Comparison of ENCODE assay signal across 8 mouse cellular contexts in genomic region chr15:85840983-85841382, GRCm38 (mm10). TPM values are rescaled to one million over a fixed set of nuclear protein-coding genes. Genes with fewer than 3 reads are reported as not detected.
A peak's percentile ranks its signal among the peaks of the same experiment; 100 is the strongest.
DNase-seq lines count a peak whose midpoint lies in the region; ATAC-seq and TF ChIP-seq lines count a peak whose summit lies in the region.

No protein-coding gene starts in this region.

- no peaks in the 10 kb centered on the region for H3K4me1 ChIP-seq in heart, embryonic 11.5 days (ENCODE audit: control insufficient read depth, insufficient read depth, low read length)
- H3K4me1 ChIP-seq in spleen, adult 2 months (ENCODE audit: control insufficient read depth, insufficient read depth, insufficient read length), result no peaks in the 10 kb centered on the region
- no peaks in the 10 kb centered on the region for H3K4me1 ChIP-seq in intestine, postnatal 0 days (replicated peaks; ENCODE audit: control insufficient read depth, insufficient read depth, low read length)

- DNase-seq in heart, postnatal 36 days, result peak; percentile 25 to 28
- no peak for DNase-seq in spleen, adult 2 months (ENCODE audit: low read depth in 1 of 2, low spot score in 2 of 2)
- DNase-seq in spleen, adult 12 weeks (ENCODE audit: low spot score), result no peak
- peak; percentile 49 for DNase-seq in thymus, postnatal 25 days
- DNase-seq in urinary bladder, postnatal 36 days (ENCODE audit: low spot score in 2 of 2), result no peak
- no peak for DNase-seq in gastrocnemius, postnatal 25 days

- no peak overlapping the region for H3K4me2 ChIP-seq in heart, embryonic 11.5 days
- no peak overlapping the region for H3K4me2 ChIP-seq in intestine, postnatal 0 days (replicated peaks; ENCODE audit: low read depth)

- no peak overlapping the region for H3K9ac ChIP-seq in heart, embryonic 11.5 days (ENCODE audit: low read depth, low read length)
- H3K9ac ChIP-seq in intestine, postnatal 0 days (ENCODE audit: low read depth, low read length), result no peak overlapping the region; the same call in 1 of the 2 replicates

- no peaks in the 10 kb centered on the region for H3K36me3 ChIP-seq in heart, embryonic 11.5 days (ENCODE audit: control insufficient read depth, insufficient read depth, low read length)
- peaks cover under 1% of the 10 kb centered on the region for H3K36me3 ChIP-seq in spleen, adult 2 months (ENCODE audit: control insufficient read depth, insufficient read depth, low read length)
- peaks cover 16% of the 10 kb centered on the region; the same call in 1 of the 2 replicates for H3K36me3 ChIP-seq in intestine, postnatal 0 days (ENCODE audit: control insufficient read depth, insufficient read depth)

- ATAC-seq in heart, embryonic 11.5 days (replicated peaks; ENCODE audit: insufficient number of reproducible peaks, low FRiP score, low TSS enrichment), result no peak
- no peak for ATAC-seq in intestine, postnatal 0 days

- no peaks in the 10 kb centered on the region for H3K9me3 ChIP-seq in heart, embryonic 11.5 days (replicated peaks; ENCODE audit: control insufficient read depth, low read length)
- no peaks in the 10 kb centered on the region for H3K9me3 ChIP-seq in intestine, postnatal 0 days (ENCODE audit: control insufficient read depth)

- no peaks in the 10 kb centered on the region for H3K27me3 ChIP-seq in heart, embryonic 11.5 days (ENCODE audit: control insufficient read depth, insufficient read depth, low read length)
- no peaks in the 10 kb centered on the region for H3K27me3 ChIP-seq in spleen, adult 2 months (ENCODE audit: control insufficient read depth, insufficient read depth, low read length)
- no peaks in the 10 kb centered on the region for H3K27me3 ChIP-seq in intestine, postnatal 0 days (replicated peaks; ENCODE audit: control insufficient read depth, insufficient read depth, low read length)

- WGBS in heart, embryonic 11.5 days (ENCODE audit: insufficient replicate concordance), result 27% methylated on average over 6 of the region's 6 CpGs
- WGBS in spleen, adult 2 months, result 81% methylated on average over 6 of the region's 6 CpGs
- WGBS in intestine, postnatal 0 days, result 42% methylated on average over 6 of the region's 6 CpGs

- TF ChIP-seq POLR2A in spleen, adult 2 months (IDR thresholded peaks at IDR 0.05; ENCODE audit: low read depth, low read length), result no peak

- 0 out of 2 replicates have a peak, but pooled peaks have one; percentile 8 for TF ChIP-seq CTCF in spleen, adult 2 months (IDR thresholded peaks at IDR 0.05; ENCODE audit: extremely low read depth, insufficient read depth, insufficient read length, insufficient replicate concordance)
- peak; percentile 77 for TF ChIP-seq CTCF in intestine, postnatal 0 days (IDR thresholded peaks at IDR 0.05; ENCODE audit: low read depth)

- intact Hi-C loops in heart, postnatal 36 days (cut with DNase I), result loop anchor here (1.0 kb wide), 1 partner anchor 125 kb away; no protein-coding TSS in a partner anchor

- H3K4me3 ChIP-seq in heart, embryonic 11.5 days (ENCODE audit: low read depth, low read length), result no peak overlapping the region
- no peak overlapping the region for H3K4me3 ChIP-seq in spleen, adult 2 months (ENCODE audit: extremely low read depth, insufficient read depth, insufficient read length)
- no peak overlapping the region for H3K4me3 ChIP-seq in intestine, postnatal 0 days (ENCODE audit: low read depth, low read length)

- H3K27ac ChIP-seq in heart, embryonic 11.5 days (ENCODE audit: low read depth, low read length), result no peak overlapping the region
- H3K27ac ChIP-seq in spleen, adult 2 months (ENCODE audit: insufficient read depth, low read length), result no peak overlapping the region
- H3K27ac ChIP-seq in intestine, postnatal 0 days (ENCODE audit: low read depth, low read length), result no peak overlapping the region

RNA-seq across cellular contexts. Expression of gene Ttc38, which starts 8.9 kb away (rescaled TPM):
- 10 to 100 TPM; 13.9 to 21.5 TPM for total RNA-seq in heart, postnatal 36 days (2021)
- 2.7 and 4.0 TPM in 2 replicates for polyA plus RNA-seq in heart, embryonic 11.5 days (2014; fragmentation: Nextera tagmentation; extraction: Ambion mirVana)
- 4.9 and 5.3 TPM in 2 replicates for polyA plus RNA-seq in spleen, adult 2 months (2012; rRNA removed)
- polyA plus RNA-seq in intestine, postnatal 0 days (2015; fragmentation: Nextera tagmentation; extraction: Ambion mirVana), result 8.6 and 10.4 TPM in 2 replicates
- total RNA-seq in gastrocnemius, postnatal 25 days (2021), result 1 to 10 TPM; 2.8 to 3.6 TPM

RNA-seq across cellular contexts. Expression of gene Gtse1, which starts 18.6 kb away (rescaled TPM):
- total RNA-seq in heart, postnatal 36 days (2021), result under 1 TPM; 0.17 to 0.46 TPM
- 24.4 and 27.8 TPM in 2 replicates for polyA plus RNA-seq in heart, embryonic 11.5 days (2014; fragmentation: Nextera tagmentation; extraction: Ambion mirVana)
- polyA plus RNA-seq in spleen, adult 2 months (2012; rRNA removed), result 5.2 and 9.5 TPM in 2 replicates
- polyA plus RNA-seq in intestine, postnatal 0 days (2015; fragmentation: Nextera tagmentation; extraction: Ambion mirVana), result 4.2 and 4.6 TPM in 2 replicates
- under 1 TPM in 1 of 2 experiments, not detected in 1; 0.32 TPM for total RNA-seq in gastrocnemius, postnatal 25 days (2021)

RNA-seq across cellular contexts. Expression of gene Pkdrej, which starts 19.4 kb away (rescaled TPM):
- 1 to 10 TPM; 2.7 to 3.8 TPM for total RNA-seq in heart, postnatal 36 days (2021)
- 0.14 TPM in 2 replicates for polyA plus RNA-seq in heart, embryonic 11.5 days (2014; fragmentation: Nextera tagmentation; extraction: Ambion mirVana)
- 0.01 and 0.02 TPM in 2 replicates for polyA plus RNA-seq in spleen, adult 2 months (2012; rRNA removed)
- 0.07 and 0.12 TPM in 2 replicates for polyA plus RNA-seq in intestine, postnatal 0 days (2015; fragmentation: Nextera tagmentation; extraction: Ambion mirVana)
- total RNA-seq in gastrocnemius, postnatal 25 days (2021), result under 1 TPM; 0.11 to 0.28 TPM

RNA-seq across cellular contexts. Expression of gene Cdpf1, which starts 29.5 kb away (rescaled TPM):
- 10 to 100 TPM; 35.6 to 41.4 TPM for total RNA-seq in heart, postnatal 36 days (2021)
- 37.1 and 41.5 TPM in 2 replicates for polyA plus RNA-seq in heart, embryonic 11.5 days (2014; fragmentation: Nextera tagmentation; extraction: Ambion mirVana)
- 21.8 and 24.3 TPM in 2 replicates for polyA plus RNA-seq in spleen, adult 2 months (2012; rRNA removed)
- 48.6 and 49.9 TPM in 2 replicates for polyA plus RNA-seq in intestine, postnatal 0 days (2015; fragmentation: Nextera tagmentation; extraction: Ambion mirVana)
- total RNA-seq in gastrocnemius, postnatal 25 days (2021), result 10 to 100 TPM; 34.0 to 43.9 TPM

RNA-seq across cellular contexts. Expression of gene Trmu, which starts 38.1 kb away (rescaled TPM):
- total RNA-seq in heart, postnatal 36 days (2021), result 10 to 100 TPM; 17.3 to 21.0 TPM
- 24.0 and 26.4 TPM in 2 replicates for polyA plus RNA-seq in heart, embryonic 11.5 days (2014; fragmentation: Nextera tagmentation; extraction: Ambion mirVana)
- polyA plus RNA-seq in spleen, adult 2 months (2012; rRNA removed), result 20.7 and 29.3 TPM in 2 replicates
- polyA plus RNA-seq in intestine, postnatal 0 days (2015; fragmentation: Nextera tagmentation; extraction: Ambion mirVana), result 13.6 and 14.4 TPM in 2 replicates
- 10 to 100 TPM; 10.7 to 13.5 TPM for total RNA-seq in gastrocnemius, postnatal 25 days (2021)

Comparison
In these comparisons a context has a peak if more than half of its experiments do, and no peak if none do; other contexts are left out.
1. DNase-seq: peak in heart, postnatal 36 days (2 of 2) and thymus, postnatal 25 days (single experiment); none in spleen, adult 2 months (0 of 2), spleen, adult 12 weeks (single experiment), urinary bladder, postnatal 36 days (0 of 2) and gastrocnemius, postnatal 25 days (single experiment).